Mouse (Mus musculus): Measurements from ENCODE around the gene Parn.

Parn gene

GRCm38 (mm10) chr16:13556954-13557470 is 111.0 kb downstream of the Parn start:
- DNase-seq (ENCODE audit: low read depth, low spot score), result no peak

- no peak for DNase-seq (ENCODE audit: low read depth, low spot score)
These were observed 111.5 kb downstream of the Parn start for GRCm38 (mm10) chr16:13556446-13556845.

GRCm38 (mm10) chr16:13550667-13551066 is 117.3 kb downstream of the Parn start:
- DNase-seq (ENCODE audit: low read depth, low spot score), result no peak

- DNase-seq (ENCODE audit: low read depth, low spot score), result no peak
These were observed 118.0 kb downstream of the Parn start for GRCm38 (mm10) chr16:13549976-13550375.

GRCm38 (mm10) chr16:13541816-13542215 is 126.2 kb downstream of the Parn start:
- no peak for DNase-seq (ENCODE audit: low read depth, low spot score)

GRCm38 (mm10) chr16:13541121-13541747 is 126.7 kb downstream of the Parn start:
- no peak for DNase-seq (ENCODE audit: low read depth, low spot score)

GRCm38 (mm10) chr16:13538933-13539648 is 128.9 kb downstream of the Parn start:
- no peak for DNase-seq (ENCODE audit: low read depth, low spot score)

- no peak for DNase-seq (ENCODE audit: low read depth, low spot score)
These were observed 129.6 kb downstream of the Parn start for GRCm38 (mm10) chr16:13538213-13538932.

GRCm38 (mm10) chr16:13536404-13536803 is 131.6 kb downstream of the Parn start:
- DNase-seq (ENCODE audit: low read depth, low spot score), result no peak

- no peak for DNase-seq (ENCODE audit: low read depth, low spot score)
These were observed 132.1 kb downstream of the Parn start for GRCm38 (mm10) chr16:13535856-13536255.

- no peak for DNase-seq (ENCODE audit: low read depth, low spot score)
These were observed 135.1 kb downstream of the Parn start for GRCm38 (mm10) chr16:13532840-13533239.

GRCm38 (mm10) chr16:13531279-13531678 is 136.7 kb downstream of the Parn start:
- DNase-seq (ENCODE audit: low read depth, low spot score), result no peak

GRCm38 (mm10) chr16:13521359-13521758 is 146.6 kb downstream of the Parn start:
- no peak for DNase-seq (ENCODE audit: low read depth, low spot score)

GRCm38 (mm10) chr16:13520301-13520700 is 147.7 kb downstream of the Parn start:
- DNase-seq (ENCODE audit: low read depth, low spot score), result no peak

GRCm38 (mm10) chr16:13516214-13516613 is 151.8 kb downstream of the Parn start:
- DNase-seq (ENCODE audit: low read depth, low spot score), result no peak

GRCm38 (mm10) chr16:13515524-13515923 is 152.4 kb downstream of the Parn start:
- no peak for DNase-seq (ENCODE audit: low read depth, low spot score)

- no peak for DNase-seq (ENCODE audit: low read depth, low spot score)
These were observed 162.9 kb downstream of the Parn start for GRCm38 (mm10) chr16:13505055-13505454.

- no peak for DNase-seq (ENCODE audit: low read depth, low spot score)
These were observed 163.5 kb downstream of the Parn start for GRCm38 (mm10) chr16:13504476-13504875.

- no peak for DNase-seq (ENCODE audit: low read depth, low spot score)
These were observed 169.0 kb downstream of the Parn start for GRCm38 (mm10) chr16:13498923-13499322.

- no peak for DNase-seq (ENCODE audit: low read depth, low spot score)
These were observed 174.0 kb downstream of the Parn start for GRCm38 (mm10) chr16:13493981-13494380.

GRCm38 (mm10) chr16:13492996-13493395 is 175.0 kb downstream of the Parn start:
- DNase-seq (ENCODE audit: low read depth, low spot score), result no peak

- DNase-seq (ENCODE audit: low read depth, low spot score), result no peak
These were observed 176.2 kb downstream of the Parn start for GRCm38 (mm10) chr16:13491776-13492175.
